Mouse (Mus musculus) hematopoietic stem cell, adult 5-6 weeks (primary cell): Measurements from ENCODE around the gene Slc38a3. TPM values are rescaled to one million over a fixed set of nuclear protein-coding genes. Genes with fewer than 3 reads are reported as not detected.

Experiments used
- ATAC-seq, 2 experiments: fragments of 125-278 bp in 1 of 2; replicated peaks in 1 of 2; 2 replicates each; pipeline ENCODE4 v1.8.0; 2016 to 2017; ENCODE audit warnings: inconsistent platforms in 2 of 2, mild to moderate bottlenecking in 2 of 2, moderate number of reproducible peaks in 2 of 2, low read depth in 1 of 2, moderate TSS enrichment in 1 of 2; ENCODE audit not compliant: low FRiP score in 2 of 2, poor library complexity in 2 of 2, severe bottlenecking in 2 of 2, insufficient read depth in 1 of 2, low TSS enrichment in 1 of 2
- total RNA-seq: library from RNA; stranded (forward); fragments of 172-1452, 232-1000 nt; gene quantifications from 2 replicates; pipeline ENCODE4 v1.2.3, GENCODE M21; 2017

The Slc38a3 gene
- total RNA-seq, 1 experiment from 2014 or later, result not detected

DNA sequence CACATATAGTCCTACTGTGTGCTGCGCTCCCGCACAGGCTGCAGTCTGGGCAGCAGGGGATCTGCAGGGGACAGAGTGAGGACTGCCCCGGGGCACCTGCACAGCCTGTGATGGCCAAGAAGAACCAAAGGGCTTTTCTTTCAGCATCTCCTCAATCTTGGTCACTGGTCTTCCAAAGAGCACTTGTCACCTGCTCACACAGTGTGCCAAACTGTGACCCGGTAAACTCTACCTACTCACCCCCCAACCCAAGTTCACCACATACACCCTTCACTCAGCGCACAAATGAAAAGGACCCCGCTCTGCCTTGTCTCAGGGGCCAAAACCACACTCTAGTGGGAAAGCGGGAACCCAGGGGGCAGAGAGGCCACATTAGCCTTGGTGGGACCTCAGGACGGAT lies 37.5 kb downstream of the Slc38a3 start:
- ATAC-seq, result no peak

DNA sequence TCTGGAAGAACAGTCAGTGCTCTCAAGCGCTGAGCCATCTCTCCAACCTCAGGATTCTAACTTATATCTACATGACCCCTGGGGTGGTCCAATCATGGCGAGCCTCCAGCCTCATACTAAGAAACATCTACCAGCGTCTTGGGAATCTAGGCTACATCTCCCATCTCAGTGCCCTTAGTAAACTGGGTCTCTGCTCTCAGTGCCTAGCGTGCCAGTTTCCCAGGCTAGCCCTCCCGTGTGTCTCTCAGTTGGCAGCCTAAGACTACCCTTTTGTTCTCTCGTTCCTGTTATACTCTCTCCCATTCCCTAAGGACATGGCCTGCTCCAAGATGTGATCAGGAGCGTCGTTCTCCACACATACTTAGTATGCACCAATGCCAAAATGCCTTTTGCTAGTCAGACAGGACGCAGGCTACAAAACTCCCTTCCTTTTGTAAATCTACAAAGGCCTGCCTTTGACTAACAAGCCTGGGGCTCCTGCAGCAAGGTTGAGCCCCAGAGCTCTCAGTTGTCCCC lies 38.0 kb downstream of the Slc38a3 start:
- no peak for ATAC-seq

DNA sequence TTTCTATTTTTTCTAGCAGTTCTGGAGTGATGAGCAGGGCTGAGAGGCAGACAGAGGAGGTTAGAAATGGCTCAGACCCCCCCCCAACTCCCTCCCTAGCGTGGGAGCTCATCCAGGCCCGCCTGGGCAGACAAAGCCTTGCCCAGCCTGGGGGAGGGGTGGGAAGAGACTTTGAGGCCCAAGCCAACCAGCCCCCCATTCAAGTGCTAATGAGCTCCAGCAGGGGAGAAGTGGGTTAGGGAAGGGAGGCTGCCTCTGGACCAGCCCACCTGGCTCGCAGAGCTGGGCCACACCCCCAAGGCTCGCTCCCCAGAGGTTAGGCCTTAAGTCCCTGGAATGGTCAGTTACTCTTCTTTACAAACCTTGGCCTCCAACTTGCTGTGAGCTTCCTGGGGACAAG lies 38.8 kb downstream of the Slc38a3 start:
- no peak for ATAC-seq

DNA sequence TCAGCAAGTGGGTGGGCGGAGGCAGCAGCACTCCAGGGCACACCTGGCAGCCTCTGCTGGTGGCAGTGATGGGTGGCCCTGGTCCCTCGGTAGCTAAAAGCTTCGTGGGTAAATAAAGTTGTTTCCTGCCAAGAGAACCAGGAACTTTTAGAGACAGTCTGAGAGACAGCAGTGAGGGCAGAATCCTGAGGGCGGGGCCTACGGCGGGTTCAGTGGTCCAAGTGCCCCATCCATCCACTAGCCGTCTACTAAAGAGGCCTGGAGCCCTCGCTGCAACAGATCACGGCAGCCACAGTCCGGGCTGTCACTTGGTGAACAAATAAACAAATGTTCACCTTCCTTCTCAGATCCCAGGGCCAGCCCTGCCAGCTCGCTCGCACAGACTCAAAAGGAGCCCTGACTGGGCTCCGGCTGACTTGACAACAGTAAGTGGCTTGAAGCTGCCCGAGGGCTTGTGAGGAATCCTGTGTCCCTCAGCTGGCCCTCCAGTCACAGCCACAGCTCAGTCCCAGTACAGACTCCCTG lies 39.4 kb downstream of the Slc38a3 start:
- ATAC-seq, result no peak

DNA sequence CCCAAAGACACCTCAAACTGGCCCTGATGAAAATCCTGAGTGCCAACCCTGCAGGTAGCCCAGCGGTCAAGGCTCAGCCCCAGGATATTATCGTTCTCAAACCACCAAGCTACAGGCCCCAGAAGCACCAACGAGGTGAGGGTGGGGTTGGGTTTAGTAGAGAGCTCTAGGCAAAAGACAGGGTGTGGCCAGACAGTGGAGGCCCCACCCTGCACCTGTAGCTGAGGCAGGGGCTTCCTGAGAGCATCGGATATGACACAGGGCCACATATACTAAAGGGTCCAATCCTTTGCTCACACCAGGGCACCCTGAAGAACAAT lies 40.0 kb downstream of the Slc38a3 start:
- no peak for ATAC-seq

DNA sequence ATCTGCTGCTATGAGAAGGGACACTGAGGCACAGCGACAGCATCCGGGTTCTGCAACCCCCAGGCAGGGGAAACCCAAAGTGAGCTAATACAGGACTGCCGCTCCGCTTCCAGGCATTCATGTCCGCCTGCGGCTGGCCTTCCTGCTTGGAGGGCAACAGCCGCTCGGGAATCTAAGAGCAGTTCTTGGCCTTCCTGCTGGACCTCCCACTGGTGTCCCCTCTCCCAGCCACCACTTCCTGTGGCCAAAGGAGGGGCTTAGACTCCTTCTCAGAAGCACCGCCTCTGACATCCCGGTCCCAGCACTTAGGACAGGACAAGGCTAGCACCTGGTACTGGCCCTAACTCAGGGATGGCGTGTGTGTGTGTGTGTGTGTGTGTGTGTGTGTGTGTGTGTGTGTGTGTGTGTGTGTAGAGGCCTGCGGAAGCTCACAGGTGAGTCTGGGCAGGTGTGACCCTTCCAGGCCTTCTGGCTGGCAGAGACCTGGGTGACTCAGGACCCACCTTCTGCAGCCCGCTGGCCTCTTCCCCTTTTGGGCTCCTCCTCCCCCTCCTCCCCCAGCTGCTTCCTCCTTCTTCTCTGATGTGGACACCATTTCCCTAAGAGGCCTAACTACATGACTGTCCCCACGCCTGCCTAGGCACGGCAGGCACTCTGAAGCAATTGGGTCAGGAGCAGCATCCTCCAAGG lies 40.5 kb downstream of the Slc38a3 start:
- ATAC-seq, result peak; percentile 67 to 71

DNA sequence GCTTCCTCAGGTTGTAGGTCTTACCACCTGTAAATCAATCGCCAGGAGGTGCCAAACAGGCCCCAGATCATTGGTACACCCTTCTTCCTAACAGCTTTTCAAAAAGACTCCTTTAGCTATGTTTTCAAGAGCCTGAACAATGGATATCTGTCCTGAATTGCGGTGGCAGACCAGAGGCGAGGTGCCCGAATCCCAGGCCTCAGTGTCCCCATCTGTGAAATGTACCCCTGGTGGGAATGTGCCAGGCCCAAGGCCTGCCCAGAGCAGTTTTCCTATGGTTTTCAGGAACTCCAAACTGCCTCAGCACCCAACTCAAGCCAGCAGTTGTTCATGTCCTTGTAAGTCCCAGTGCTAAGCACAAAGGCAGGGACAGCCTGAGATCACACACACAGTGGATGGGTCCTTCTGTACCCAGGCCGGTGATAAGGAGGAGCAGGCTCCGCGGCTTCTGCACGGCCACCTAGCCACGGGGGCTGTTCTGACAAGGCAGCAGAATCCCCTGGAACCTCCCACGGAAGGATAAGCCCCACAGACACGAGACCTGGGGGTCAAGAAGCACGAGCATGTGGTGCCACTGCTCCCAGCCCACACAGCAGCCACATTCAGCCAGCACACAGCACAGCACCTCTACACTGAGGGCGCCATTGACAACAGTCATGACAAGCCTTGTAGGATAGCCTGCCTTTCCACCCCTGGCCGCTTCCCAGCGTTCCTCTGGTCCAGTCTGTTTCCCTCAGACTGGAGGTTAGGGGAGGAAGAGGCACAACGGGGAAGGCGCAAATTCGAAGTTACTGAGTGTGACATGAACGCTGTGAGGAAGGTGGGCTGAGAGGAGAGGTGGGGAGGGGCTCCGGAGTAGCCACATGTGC lies 41.7 kb downstream of the Slc38a3 start:
- no peak for ATAC-seq

DNA sequence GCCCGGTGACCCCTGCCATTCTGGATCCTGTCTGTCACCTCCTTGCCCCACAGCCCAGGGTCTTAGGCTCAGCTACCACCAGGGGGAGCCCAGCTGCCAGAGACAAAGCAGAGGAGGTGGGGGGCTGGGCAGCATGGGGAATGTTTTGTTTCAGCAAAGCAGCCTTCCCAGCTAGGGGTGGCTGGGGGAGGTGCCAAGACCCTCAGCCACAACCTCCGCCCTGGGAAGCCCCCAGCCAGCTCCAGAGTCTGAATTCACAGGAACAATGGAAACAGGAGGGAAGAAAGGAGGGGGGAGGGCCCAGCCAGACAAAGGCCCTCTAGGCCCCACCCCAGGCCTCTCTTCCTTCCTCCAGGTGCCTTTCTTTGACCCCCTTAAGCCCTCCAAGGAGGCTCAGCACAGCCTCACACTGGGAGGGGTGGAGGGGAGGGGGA lies 42.5 kb downstream of the Slc38a3 start:
- peak; percentile 27 to 46; a peak in 2 of 4 replicates for ATAC-seq

DNA sequence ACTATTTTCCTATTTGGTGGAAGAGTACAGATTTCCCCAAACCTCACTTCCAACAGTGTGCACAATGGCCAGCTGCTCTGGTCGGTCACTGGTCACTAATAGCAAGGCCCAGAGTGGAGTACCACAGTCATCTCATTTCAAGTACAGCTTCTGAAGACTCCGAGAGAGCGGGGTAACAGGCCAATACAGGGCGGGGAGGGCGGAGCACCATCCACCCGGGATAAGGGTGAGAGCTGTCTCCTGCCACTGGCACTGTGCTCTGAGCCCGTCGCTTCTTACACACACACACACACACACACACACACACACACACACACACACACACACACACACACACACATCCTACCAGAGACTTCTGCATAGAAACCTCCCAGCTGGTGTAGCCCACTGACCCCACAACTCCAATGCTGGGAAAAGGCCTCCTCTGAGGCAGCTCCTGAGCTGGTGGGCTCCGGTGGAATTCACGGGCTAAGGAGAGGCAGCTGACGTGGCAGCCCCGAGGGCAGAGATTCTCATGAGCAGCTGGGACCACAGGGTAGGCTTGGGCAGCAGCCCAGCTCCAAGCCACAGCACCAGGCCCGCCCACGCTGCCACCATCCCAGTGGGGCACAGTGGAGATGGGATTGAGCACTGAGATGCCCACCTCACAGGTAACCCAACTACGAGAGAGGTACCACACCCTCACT lies 43.0 kb downstream of the Slc38a3 start:
- ATAC-seq, result peak in 1 of 2 experiments; percentile 21; a peak in 1 of 4 replicates

DNA sequence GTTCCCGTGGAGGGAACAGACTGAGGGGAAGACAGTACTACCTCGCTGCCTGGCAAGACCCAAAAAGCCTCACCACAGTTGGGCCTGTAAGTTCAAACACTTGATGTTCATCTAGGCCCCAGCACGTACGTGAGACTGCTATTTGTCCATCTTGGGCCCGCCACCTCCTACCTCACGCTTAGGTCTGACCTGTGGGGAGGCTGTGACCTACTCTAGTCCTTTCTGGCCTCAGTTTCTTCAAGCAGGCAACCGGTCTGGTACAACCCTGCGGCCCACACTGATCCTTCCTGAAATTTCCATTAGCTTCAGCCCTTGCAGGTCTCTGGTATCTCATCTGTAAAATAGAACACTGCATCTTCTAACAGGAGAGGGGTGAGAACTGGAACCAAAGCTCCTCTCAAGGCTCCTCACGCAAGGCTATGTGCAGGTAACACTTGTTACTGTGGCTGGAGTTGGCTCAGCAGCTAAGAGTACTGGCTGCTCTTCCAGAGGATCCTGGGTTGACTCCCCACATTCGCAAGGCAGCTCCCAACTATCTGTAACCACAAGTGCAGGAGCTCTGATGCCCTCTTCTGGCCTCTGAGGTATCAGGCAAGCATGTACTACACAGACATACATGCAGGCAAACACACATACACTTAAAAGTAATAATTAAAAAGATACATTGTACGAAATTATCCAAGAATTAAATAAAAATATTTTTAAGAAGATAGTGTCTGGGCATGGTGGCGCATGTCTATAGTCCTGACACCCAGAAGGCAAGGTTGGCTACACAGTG lies 43.8 kb downstream of the Slc38a3 start:
- no peak for ATAC-seq

DNA sequence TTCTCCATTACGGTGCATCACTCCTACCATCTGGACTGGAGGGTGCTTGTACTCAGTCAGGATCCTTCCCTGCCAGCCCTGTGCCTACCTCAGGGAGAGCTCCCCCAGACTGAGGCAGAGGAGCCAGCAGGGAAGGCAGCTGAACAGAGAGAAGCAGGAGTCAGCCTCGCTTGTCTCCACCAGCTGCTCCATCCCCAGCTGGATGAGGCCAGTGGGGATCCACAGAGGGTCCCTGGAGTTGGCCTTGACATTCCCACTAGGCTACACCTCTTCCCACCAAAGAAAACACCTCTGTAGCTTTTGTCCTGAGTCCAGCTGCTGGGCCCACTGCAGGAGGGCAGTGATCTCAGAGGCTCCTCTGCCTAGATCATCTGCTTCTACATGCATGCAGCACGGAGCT lies 44.4 kb downstream of the Slc38a3 start:
- ATAC-seq, result no peak

DNA sequence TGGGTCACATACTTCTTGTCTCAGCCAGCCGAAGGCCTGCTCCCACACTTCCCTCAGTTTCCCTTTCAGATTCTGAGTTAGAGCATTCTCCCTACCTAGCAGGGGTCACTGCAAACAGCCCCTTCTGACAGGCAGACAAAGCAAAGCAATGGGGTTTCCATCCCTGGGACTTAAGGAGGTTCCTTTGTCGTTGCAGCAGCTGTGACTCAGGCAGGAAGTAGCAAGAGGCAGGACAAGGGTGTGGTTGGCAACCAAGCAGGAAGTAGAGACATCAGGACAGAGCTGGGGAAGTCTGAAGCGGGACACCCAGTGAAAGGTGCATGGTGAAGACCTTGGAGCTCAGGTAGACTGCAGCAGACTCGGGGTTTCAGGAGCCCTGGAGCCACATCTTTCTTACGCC lies 44.8 kb downstream of the Slc38a3 start:
- ATAC-seq, result peak; percentile 44 to 54; a peak in 3 of 4 replicates

DNA sequence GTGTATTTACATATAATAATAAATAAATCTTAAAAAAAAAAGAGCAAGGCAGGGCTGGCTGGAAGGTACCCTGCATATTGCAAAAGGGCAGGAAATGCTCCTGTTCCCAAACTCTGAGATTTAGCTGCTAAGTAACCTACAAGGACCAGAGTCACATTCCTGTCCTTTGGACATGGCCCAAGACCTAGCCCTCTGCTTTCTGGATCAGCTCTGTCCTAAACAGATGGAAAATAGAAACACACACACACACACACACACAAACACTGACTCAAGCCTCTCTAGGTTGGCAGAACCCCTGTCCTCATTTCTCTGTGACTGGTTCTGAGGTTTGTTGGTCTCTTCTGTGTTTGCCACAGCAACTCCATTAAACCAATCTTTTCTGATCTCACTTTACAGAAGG lies 48.4 kb downstream of the Slc38a3 start:
- no peak for ATAC-seq

DNA sequence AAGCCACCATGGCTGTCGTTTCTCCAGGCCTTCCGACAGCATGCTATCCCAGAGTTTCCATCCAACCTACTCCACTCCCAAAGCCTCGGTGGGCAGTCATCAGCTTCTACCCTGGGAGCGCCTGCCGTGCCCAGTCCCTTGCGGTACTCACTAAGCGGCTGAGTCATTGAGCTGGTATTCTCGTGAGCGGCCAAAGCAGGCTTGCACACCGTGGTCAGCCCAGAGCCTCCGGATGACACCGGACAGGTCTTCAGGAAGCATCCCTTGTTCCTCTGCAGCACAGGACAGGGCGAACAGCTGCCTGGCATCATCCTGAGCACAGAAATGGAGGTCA lies 49.8 kb downstream of the Slc38a3 start:
- ATAC-seq, result no peak

DNA sequence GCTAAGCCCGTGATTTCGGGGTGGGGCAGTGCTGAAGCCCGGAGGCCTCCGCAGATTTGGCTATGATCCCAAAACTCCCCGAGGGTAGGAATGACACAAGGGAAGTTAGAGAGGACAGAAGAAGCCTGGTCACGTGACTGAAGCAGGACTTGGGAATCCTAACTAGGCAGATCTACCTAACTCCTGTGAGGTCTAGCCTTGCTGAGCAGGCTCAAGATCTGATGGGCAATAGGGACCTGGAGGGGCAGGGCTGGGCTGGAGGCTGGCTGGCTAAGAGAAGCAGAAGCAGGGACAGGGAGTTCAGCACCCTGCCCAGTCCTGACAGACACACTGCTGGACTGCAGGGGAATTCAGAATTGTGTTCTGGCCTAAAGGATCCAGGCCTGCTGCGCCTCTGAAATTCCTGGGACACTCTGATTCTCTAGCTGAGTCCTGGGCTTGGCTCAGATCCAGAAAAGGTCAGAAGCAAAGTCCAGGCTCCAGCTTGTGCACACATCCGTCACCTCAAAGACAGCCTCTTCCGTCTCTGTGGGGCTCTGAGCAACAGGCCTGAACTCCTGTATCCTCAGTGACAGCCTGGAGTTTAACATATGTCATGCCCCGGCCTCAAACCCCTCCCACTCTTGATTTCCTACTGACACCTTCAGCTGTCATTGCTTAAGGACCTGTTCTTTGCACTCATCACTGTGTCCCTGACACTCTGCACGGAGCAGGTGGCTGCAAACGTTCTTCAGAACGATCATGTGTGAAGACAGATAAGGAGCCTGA lies 50.4 kb downstream of the Slc38a3 start:
- ATAC-seq, result no peak

DNA sequence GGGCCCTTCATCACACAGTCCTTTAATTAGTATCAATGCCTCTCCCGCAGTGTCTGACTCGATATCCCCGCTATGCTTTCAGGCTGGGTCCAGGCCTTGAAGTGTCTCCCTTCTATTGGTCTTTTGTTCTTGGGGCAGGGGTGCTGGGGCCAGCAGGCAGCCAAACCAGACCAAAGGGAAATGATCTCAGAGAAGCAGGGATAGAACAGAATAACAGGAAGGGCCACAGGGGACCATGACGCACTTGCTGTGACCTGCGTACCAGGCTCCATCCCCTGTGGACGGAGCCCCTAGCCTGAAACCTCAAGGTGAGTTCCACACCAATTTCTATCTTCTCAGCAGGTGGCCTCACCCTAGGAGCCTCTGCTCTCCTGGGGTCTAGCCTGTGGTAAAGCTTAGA lies 51.2 kb downstream of the Slc38a3 start:
- ATAC-seq, result no peak

DNA sequence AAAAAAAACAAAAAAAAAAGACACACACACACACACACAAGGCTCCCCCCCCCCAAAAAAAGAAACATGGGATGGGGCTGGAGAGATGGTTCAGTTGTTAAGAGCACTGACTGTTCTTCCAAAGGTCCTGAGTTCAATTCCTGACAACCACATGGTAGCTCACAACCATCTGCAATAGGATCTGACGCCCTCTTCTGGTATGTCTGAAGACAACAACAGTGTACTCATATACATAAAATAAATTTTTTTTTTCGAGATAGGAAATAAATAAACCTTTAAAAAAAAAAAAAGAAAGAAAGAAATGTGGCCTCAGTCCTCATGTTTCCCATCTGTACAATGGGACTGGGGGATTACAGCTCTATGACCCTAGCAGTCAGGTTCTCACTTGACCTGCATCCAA lies 51.9 kb downstream of the Slc38a3 start:
- no peak for ATAC-seq
